Mouse (Mus musculus) neural tube, embryonic 11.5 days (tissue): ENCODE data around the gene Slco6c1. TPM values are rescaled to one million over a fixed set of nuclear protein-coding genes. Genes with fewer than 3 reads are reported as not detected.
A peak's percentile ranks its signal among the peaks of the same experiment; 100 is the strongest.

Source experiments
- ATAC-seq: fragments of 200-750 bp; cut with Nextera tagmentation; 2 replicates; pipeline ENCODE4 v1.8.0; 2017; ENCODE audit warnings: moderate number of reproducible peaks, mild to moderate bottlenecking, moderate TSS enrichment, moderate library complexity; ENCODE audit not compliant: insufficient read depth, low FRiP score, low TSS enrichment
- DNase-seq: peaks from one replicate; pipeline ENCODE4 v3.0.0-alpha.2; 2015; ENCODE audit warnings: low spot score
- H3K27ac ChIP-seq: fragments of 300-500 bp; sonication (generic); 2 replicates; pipeline ENCODE4 v1.5.1; 2014; ENCODE audit warnings: low read depth, mild to moderate bottlenecking, low read length
- H3K27me3 ChIP-seq: fragments of 300-500 bp; sonication (generic); 2 replicates; pipeline ENCODE4 v1.6.1; 2014; ENCODE audit warnings: mild to moderate bottlenecking, low read length, mixed read lengths; ENCODE audit not compliant: control insufficient read depth, insufficient read depth
- H3K36me3 ChIP-seq: fragments of 300-500 bp; sonication (generic); 2 replicates; pipeline ENCODE4 v1.6.1; 2014; ENCODE audit warnings: mild to moderate bottlenecking, low read length, moderate library complexity, mixed read lengths; ENCODE audit not compliant: control insufficient read depth, insufficient read depth
- H3K4me1 ChIP-seq: fragments of 300-500 bp; sonication (generic); 2 replicates; pipeline ENCODE4 v1.6.1; 2014; ENCODE audit warnings: low read length, mixed read lengths; ENCODE audit not compliant: control insufficient read depth, insufficient read depth
- H3K4me2 ChIP-seq: fragments of 300-500 bp; sonication (generic); 2 replicates; pipeline ENCODE4 v1.6.1; 2014; ENCODE audit warnings: low read depth, mild to moderate bottlenecking, moderate library complexity
- H3K4me3 ChIP-seq: fragments of 300-500 bp; sonication (generic); 2 replicates; pipeline ENCODE4 v1.5.1; 2014; ENCODE audit warnings: low read depth, low read length
- H3K9ac ChIP-seq: fragments of 300-500 bp; sonication (generic); 2 replicates; pipeline ENCODE4 v1.6.1; 2014; ENCODE audit warnings: mild to moderate bottlenecking, low read length
- H3K9me3 ChIP-seq: fragments of 300-500 bp; sonication (generic); 2 replicates; pipeline ENCODE4 v1.6.1; 2016; ENCODE audit warnings: low read length; ENCODE audit not compliant: control insufficient read depth
- WGBS: fragments of 180-500 bp; shearing (Covaris S2); extraction: QIAGEN DNeasy Blood & Tissue Kit; methylation state at CpG from one replicate; pipeline ENCODE4 v1.1.7; 2014; 5-methylcytosine and 5-hydroxymethylcytosine counted together
- polyA plus RNA-seq: library from polyadenylated mRNA; unstranded; fragments of >200 nt; fragmentation: Nextera tagmentation; extraction: Ambion mirVana; gene quantifications from 2 replicates; pipeline ENCODE4 v1.2.1, GENCODE M21; 2014

Gene Slco6c1
- polyA plus RNA-seq = not detected in 2 replicates

DNA sequence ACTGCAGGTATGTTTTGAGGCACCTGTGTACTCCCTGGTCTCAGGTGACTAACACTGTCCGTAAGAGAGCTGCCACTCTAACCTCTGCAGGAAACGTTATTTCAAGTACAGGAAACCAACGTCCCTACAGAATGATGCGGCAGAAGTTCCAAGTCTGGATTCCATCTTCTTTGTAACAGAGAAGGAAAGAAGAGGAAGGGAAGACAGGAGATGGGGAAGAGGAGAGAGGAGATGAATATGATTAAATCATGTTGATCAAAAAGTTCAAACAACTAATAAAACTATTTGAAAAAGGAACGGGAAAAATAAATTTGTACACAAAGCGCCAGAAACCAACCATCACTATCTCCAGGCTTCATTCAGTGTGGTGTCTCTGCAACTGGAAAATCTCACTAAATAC is at the start of gene Slco6c1:
TSS of gene Slco6c1 (minus strand) at position 101 of the 400 bp plus-strand sequence.
- no peaks in the 10 kb centered on the region for H3K4me1 ChIP-seq
- no peak for DNase-seq

DNA sequence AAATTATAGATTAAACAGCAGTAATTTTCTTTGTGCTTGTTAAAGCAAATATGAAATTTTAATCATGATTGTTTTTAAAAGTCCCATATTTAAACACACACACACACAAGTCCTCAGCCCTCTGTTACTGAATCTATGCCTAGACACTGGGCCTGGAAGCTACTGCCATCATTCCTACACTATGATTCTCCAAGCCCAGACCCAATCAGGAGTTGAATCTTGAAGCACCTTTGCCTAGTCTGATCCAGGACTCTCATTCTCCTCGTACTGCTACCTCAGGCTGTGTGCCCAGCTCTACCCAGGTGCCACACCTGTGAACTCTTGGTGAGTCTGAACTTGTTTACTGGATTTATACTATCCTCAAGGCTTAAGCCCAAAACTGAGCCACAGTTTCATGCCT is 89.1 kb downstream of the Slco6c1 start:
- DNase-seq = no peak
- H3K4me1 ChIP-seq = no peaks in the 10 kb centered on the region
- no peaks in the 10 kb centered on the region for H3K27me3 ChIP-seq
- no peak overlapping the region for H3K4me3 ChIP-seq
- no peaks in the 10 kb centered on the region for H3K9me3 ChIP-seq
- H3K27ac ChIP-seq = no peak overlapping the region
- H3K4me2 ChIP-seq = no peak overlapping the region
- 50% methylated on average over 1 of the region's 1 CpGs for WGBS
- ATAC-seq = no peak
- no peaks in the 10 kb centered on the region for H3K36me3 ChIP-seq
- no peak overlapping the region for H3K9ac ChIP-seq

More for the DNA sequence above, at the start of gene Slco6c1:
- no peak within 1 kb of the TSS for H3K9ac ChIP-seq
- H3K27ac ChIP-seq = no peak within 1 kb of the TSS
- no peaks in the 10 kb centered on the region for H3K9me3 ChIP-seq
- no peak within 1 kb of the TSS for H3K4me3 ChIP-seq
- ATAC-seq = no peak
- no peaks in the 10 kb centered on the region for H3K27me3 ChIP-seq
- no peak within 1 kb of the TSS for H3K4me2 ChIP-seq
- 90% methylated on average over 6 of the region's 6 CpGs for WGBS
- no peaks in the 10 kb centered on the region for H3K36me3 ChIP-seq

DNA sequence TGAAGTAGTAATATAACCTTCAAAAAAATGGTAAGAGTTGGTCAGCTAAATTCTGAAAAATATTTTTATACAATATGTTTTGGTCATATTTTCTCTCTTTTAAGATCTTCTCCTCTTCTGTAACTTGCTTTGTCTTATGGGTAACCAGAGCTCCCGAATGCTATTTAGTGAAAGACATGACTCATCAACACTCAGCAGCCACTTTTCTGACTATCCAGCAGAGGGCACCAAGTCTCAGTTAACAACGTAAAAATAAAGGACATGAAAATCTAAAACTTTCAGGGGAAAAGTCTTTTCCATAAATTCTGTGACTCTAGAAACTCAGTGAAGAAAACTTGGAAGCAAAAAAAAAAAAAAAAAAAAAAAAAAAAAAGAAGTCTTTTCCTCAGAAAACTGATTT is 89.6 kb downstream of the Slco6c1 start:
- 31% methylated on average over 2 of the region's 2 CpGs for WGBS
- ATAC-seq (peak; percentile 61), DNase-seq (peak; percentile 16)

DNA sequence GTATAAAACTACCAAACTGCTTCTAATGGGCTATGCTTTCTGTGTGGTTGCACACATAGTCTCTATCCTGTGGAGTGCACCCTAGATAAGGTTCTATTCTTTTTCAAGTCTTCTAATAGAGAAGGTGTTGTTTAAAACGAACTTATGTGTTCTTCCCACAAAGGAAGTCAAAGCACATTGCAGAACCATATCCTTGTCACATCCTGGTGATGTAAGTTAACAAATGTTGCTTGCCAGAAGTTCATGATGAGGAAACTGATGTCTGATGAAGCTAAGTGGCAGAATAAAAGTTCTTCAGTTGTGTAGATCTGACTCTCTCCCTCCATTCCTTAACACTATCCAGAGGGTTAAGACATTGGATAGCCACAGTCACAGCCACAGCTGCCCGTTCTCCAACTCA is 90.1 kb downstream of the Slco6c1 start:
- Histone ChIP-seq H3K9me3 (no peaks in the 10 kb centered on the region), H3K27me3 (no peaks in the 10 kb centered on the region), H3K4me2 (no peak overlapping the region), H3K36me3 (no peaks in the 10 kb centered on the region), H3K27ac (no peak overlapping the region), H3K4me3 (no peak overlapping the region), H3K9ac (no peak overlapping the region), H3K4me1 (no peaks in the 10 kb centered on the region)
- DNase-seq (no peak), ATAC-seq (no peak)
- WGBS = 80% methylated on average over 2 of the region's 2 CpGs

More for the DNA sequence above, 89.6 kb downstream of the Slco6c1 start:
- Histone ChIP-seq H3K4me3 (no peak overlapping the region), H3K27me3 (no peaks in the 10 kb centered on the region), H3K27ac (no peak overlapping the region), H3K4me2 (no peak overlapping the region), H3K36me3 (no peaks in the 10 kb centered on the region), H3K9me3 (no peaks in the 10 kb centered on the region), H3K9ac (no peak overlapping the region), H3K4me1 (no peaks in the 10 kb centered on the region)

- no peaks in the 10 kb centered on the region for H3K4me1 ChIP-seq
- WGBS = 72% methylated on average over 2 of the region's 2 CpGs
- H3K27ac ChIP-seq = no peak overlapping the region
- ATAC-seq (no peak), DNase-seq (no peak)
- H3K9ac ChIP-seq = no peak overlapping the region
- no peaks in the 10 kb centered on the region for H3K27me3 ChIP-seq
- H3K9me3 ChIP-seq = no peaks in the 10 kb centered on the region
- no peaks in the 10 kb centered on the region for H3K36me3 ChIP-seq
- no peak overlapping the region for H3K4me3 ChIP-seq
- no peak overlapping the region for H3K4me2 ChIP-seq
Measured at GRCm38 (mm10) chr1:97021388-97021787, 106.7 kb downstream of the Slco6c1 start.

GRCm38 (mm10) chr1:97019404-97019803 is 108.7 kb downstream of the Slco6c1 start:
- no peak overlapping the region for H3K4me2 ChIP-seq
- ATAC-seq = no peak; the same call in 1 of the 2 replicates
- no peaks in the 10 kb centered on the region for H3K36me3 ChIP-seq
- H3K27ac ChIP-seq = no peak overlapping the region
- WGBS = 74% methylated on average over 1 of the region's 1 CpGs
- no peaks in the 10 kb centered on the region for H3K9me3 ChIP-seq
- H3K4me3 ChIP-seq = no peak overlapping the region
- DNase-seq = no peak
- no peaks in the 10 kb centered on the region for H3K27me3 ChIP-seq
- no peaks in the 10 kb centered on the region for H3K4me1 ChIP-seq
- H3K9ac ChIP-seq = no peak overlapping the region

GRCm38 (mm10) chr1:97018978-97019377 is 109.1 kb downstream of the Slco6c1 start:
- no peak overlapping the region for H3K27ac ChIP-seq
- no peak overlapping the region for H3K4me3 ChIP-seq
- H3K4me2 ChIP-seq = no peak overlapping the region
- no peaks in the 10 kb centered on the region for H3K36me3 ChIP-seq
- peak; percentile 38 for DNase-seq
- H3K27me3 ChIP-seq = no peaks in the 10 kb centered on the region
- H3K4me1 ChIP-seq = no peaks in the 10 kb centered on the region
- peak; percentile 53; the same call in 1 of the 2 replicates for ATAC-seq
- no peak overlapping the region for H3K9ac ChIP-seq
- no peaks in the 10 kb centered on the region for H3K9me3 ChIP-seq
